Mouse (Mus musculus): ENCODE measurements around the gene Ddx60.

The Ddx60 gene

DNA sequence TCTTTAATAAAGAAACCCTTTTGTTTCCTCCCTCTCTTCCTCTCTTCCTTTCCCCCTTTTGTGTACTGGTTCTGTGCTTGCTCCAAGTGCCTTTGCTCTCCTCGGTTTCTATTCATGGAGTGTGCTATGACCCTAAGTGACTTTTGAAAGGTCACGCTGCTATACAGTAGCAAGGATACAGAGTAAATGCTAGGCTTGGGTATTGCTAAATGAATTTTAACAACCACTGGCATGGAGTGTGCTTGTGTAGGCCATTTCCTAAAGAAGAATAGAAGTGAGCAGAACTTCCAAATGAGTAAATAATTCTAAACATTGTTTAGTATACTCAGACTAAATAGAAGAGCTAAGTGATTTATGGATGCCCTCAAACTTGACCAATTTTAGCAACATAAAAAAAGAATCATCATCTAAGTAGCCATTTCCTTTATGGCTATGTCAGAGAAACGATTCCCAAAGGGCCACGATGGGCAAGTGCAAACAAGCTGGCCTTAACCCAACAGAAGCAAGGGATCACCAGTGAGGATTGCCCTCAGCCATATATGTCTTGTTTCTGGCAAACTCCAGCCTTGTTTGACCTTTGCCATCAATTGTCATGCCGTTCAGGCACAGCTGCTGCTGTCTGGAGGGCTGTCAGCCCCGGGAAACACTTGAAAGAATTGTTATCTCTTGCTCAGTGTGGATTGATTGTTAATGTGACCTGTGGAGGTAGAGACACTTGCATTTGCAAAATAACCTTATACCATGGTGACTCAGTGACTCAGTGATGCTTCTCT, 58.0 kb downstream of the Ddx60 start:
- no peak for DNase-seq (ENCODE audit: inconsistent ontology term)

DNA sequence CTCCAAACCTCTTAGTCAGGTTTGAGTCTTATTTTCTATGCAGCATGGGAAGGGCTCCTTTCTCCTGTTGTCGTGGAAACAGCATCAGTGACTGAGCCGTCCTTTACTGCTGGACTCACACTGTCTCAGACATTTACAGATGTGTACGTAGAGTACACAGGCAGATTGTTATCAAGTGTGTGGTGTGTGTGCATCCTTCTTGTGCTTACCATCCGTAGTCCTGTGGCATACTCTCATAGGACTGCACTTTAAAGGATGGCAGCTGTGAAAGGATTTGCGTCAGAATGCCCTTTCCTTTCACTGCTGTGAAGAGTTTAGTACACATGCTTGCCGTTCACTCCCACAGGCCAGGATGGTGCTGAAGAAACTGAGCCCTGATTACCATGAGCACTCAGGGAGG, 61.6 kb downstream of the Ddx60 start:
- DNase-seq (ENCODE audit: inconsistent ontology term) = no peak

DNA sequence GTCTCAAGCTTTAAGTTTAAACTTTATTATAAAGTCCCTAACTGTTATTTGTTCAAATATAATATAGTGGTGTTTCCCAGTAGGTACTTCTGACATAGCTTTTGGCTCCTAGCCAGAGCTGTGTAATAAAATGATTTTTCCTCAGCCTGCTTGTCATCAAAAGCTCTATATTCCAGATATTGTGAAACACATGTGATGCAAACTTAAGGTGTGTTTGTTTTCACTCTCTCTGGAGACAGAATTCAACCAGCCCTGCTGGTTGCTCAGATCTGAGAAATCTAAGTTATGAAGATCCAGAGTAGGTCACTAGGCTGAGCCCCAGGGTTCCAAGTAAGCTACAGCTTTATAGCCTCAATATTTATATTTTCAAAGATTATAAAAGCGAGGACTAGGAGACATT, 64.9 kb downstream of the Ddx60 start:
- no peak for DNase-seq (ENCODE audit: inconsistent ontology term)

DNA sequence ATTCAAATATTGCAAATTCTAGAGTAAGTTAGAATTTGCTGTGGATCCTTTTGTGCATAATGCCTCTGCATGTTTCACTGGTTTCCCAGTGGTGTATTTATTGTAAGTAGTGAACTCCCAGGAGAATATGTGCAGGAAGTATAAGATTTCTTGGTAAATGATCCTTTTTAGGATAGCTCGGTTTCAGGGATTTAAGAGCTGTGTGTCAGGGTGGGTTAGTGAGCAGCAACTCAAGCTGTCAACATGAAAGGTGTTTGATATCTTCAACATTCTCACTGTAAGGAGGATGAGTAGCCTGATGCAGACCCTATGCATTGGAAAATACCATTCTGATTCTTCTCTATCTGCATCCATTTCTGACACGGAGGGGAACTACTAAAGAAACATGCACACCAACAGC, 69.2 kb downstream of the Ddx60 start:
- DNase-seq (ENCODE audit: inconsistent ontology term) = no peak

DNA sequence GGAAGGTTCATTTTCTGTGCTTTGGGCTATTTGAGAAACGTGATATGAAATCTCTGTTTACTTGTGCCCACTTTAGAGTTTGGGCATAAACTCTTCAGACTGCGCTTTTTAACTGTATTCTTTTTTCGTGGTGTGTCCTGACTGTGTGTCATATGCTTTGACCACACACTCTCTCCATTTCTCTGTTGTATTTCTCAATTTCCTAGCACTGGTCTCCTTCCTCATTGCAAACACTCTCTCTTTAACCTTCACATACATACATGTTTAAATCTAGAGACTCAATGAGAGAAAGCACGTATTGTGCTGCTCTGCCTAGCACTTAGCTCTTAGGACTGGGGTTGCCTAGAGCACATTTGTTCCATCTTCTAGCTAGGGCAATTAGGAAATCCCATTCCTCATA, 86.3 kb downstream of the Ddx60 start:
- no peak for DNase-seq (ENCODE audit: inconsistent ontology term)

DNA sequence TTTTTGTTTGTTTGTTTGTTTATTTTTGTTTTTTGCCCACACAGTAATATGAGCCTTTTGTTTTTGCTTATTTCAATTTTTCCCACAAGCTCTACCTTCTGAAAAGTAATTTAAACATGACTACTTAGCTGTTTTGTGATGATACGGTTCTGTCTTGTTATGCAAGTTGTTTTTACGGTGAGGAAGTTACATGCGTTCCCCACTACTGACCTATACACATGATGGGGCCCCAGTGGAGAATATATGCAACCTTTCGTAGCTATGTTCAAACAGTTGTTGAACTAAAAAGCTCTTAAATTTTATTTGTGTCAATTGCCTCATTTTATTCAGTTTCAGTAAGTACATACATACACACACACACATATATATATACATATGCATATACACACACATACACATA, 86.7 kb downstream of the Ddx60 start:
- DNase-seq (ENCODE audit: inconsistent ontology term) = no peak

DNA sequence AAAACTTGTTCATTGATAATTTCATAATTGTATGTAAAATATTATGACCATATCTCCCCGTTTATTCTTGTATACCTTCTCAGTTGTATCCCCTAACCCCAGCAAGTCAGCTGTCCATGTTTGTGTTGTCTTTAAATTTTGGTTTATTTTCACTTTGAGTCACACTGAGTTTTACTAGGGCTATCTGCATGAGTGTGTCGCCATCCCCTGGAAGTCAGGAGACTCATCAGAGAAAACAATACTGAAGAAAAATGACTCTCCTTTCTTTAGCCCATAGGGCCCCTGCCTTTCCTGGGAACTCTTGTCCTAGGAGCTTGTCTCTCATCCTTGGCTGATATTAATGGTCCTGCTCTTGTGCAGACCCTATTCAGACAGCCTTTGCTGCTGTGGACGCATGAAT, 106.5 kb downstream of the Ddx60 start:
- no peak for DNase-seq (ENCODE audit: inconsistent ontology term)

DNA sequence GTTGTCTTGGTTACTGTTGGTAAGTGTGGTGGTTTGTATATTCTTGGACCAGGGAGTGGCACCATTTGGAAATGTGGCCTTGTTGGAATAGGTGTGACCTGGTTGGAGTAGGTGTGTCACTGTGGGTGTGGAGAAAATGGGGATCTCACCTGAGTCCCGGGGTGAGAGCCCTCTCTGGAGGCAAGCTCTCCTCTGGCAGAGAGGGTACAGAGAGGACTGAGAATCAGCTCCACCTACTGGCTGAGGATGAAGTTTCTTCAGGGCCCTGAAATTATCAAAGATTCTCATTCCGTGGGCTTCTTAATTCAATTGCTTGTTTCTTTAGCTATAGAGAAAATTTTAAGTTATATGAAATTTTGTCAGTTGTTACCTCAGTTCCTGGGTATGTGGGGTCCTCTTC, 118.9 kb downstream of the Ddx60 start:
- DNase-seq (ENCODE audit: inconsistent ontology term) = no peak

DNA sequence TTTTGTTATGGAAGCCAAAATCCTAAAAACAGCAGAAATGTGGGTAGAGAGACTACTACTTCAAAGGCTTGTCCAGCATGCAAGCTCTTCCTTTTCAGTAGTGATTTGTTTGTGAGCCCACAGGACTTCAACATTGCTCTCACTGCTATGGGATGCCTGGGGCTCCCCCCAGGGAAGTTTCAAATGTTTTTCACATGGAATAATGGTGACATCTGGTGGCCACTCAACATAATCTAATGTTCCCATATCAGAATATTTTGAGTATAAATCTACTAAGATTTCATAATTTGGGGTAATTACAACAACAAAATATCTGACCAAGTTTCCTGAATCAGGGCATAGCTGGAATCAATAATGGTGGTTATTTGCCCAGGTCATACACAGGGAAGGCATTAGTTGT, 132.5 kb downstream of the Ddx60 start:
- DNase-seq (ENCODE audit: inconsistent ontology term) = peak; percentile 40

DNA sequence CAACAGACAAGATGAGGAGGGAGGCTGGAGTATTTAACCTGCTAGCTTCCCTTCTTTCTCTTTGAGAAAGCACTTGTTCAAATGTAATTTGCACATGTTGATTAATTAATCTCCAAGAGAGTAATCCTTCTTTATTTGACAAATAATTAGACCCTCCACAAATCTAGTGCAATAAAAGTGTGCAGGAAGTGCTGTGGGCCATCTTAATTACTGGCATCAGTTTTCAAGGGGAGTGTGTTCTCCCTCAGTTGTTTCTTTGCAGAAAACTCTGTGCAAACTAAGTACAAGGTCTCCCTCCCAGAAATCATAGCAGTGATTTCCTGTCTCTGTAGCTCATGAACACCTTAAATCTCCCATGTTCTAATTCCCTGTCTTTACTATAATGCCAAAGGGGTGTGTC, 140.4 kb downstream of the Ddx60 start:
- no peak for DNase-seq (ENCODE audit: inconsistent ontology term)

DNA sequence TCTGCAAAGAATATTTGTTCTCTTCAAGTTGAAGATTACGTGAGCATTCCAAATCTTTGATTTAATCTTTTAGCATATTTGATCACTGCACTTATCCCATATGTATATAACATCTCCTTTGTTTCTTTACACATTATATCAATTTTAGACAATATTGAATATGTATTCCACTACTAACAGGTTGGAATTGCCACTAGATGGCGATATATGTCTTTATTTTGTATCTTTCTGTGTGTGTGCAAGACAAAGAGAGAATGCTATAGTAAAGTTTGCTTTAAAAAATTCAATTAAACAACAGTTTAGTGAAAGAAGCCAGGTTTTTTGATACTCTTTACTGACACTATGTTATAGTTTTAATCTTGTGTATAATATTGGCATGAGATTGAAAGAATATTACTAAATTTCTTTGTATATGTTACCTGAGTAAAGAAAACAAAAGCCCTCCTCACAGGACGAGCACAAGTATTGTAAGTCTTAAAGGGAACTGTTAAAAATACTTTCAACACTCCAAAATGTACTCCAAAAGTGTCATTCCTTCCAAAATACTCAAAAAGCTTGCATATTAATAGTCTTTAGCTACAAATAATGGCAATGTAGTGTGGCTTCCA, 152.4 kb downstream of the Ddx60 start:
- peak; percentile 40 for DNase-seq (ENCODE audit: inconsistent ontology term)

DNA sequence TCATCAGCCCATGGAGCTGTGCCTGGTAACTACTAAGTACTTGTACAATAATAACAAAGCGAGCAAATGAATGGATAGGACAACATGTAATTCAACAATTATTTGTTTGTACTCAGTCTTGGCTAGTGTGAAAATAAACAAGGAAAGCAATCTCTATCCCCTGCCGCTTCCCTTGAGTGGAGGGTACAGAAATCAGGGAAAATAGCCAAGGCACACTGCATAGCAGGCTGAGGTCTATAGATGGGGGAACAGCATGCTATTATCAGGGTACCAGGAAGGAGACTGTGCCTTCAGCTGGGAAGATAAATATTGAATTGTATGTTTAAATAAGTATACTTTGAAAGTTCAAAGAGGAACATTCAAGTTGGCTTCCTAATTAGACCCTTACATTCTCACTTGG, 153.9 kb downstream of the Ddx60 start:
- no peak for DNase-seq (ENCODE audit: inconsistent ontology term)

All from Muller cell, postnatal 12 days (primary cell).